Mouse (Mus musculus) lung, embryonic 15.5 days (tissue): ENCODE measurements around the gene Cmip. TPM values are rescaled to one million over a fixed set of nuclear protein-coding genes. Genes with fewer than 3 reads are reported as not detected.

Experiments used
- ATAC-seq: fragments of 200-750 bp; cut with Nextera tagmentation; 2 replicates; pipeline ENCODE4 v1.8.0; 2017; ENCODE audit warnings: moderate number of reproducible peaks, borderline replicate concordance; ENCODE audit not compliant: low FRiP score, low TSS enrichment; ENCODE audit errors: extremely low read depth
- H3K27ac ChIP-seq: fragments of 300-500 bp; sonication (generic); 2 replicates; pipeline ENCODE4 v1.5.1; 2015; ENCODE audit warnings: moderate library complexity, mild to moderate bottlenecking, inconsistent platforms
- H3K27me3 ChIP-seq: fragments of 300-500 bp; sonication (generic); 2 replicates; pipeline ENCODE4 v1.6.1; 2015; ENCODE audit warnings: inconsistent platforms
- H3K36me3 ChIP-seq: fragments of 300-500 bp; sonication (generic); 2 replicates; pipeline ENCODE4 v1.6.1; 2015; ENCODE audit warnings: inconsistent platforms
- H3K4me1 ChIP-seq: fragments of 300-500 bp; sonication (generic); 2 replicates; pipeline ENCODE4 v1.6.1; 2015; ENCODE audit warnings: inconsistent platforms
- H3K4me2 ChIP-seq: fragments of 300-500 bp; sonication (generic); 2 replicates; pipeline ENCODE4 v1.6.1; 2015; ENCODE audit warnings: inconsistent platforms, mild to moderate bottlenecking, moderate library complexity
- H3K4me3 ChIP-seq: fragments of 300-500 bp; sonication (generic); 2 replicates; pipeline ENCODE4 v1.5.1; 2015; ENCODE audit warnings: mild to moderate bottlenecking, inconsistent platforms
- H3K9ac ChIP-seq: fragments of 300-500 bp; sonication (generic); 2 replicates; pipeline ENCODE4 v1.6.1; 2015; ENCODE audit warnings: inconsistent platforms
- H3K9me3 ChIP-seq: fragments of 300-500 bp; sonication (generic); 2 replicates; pipeline ENCODE4 v1.6.1; 2016; ENCODE audit warnings: inconsistent platforms
- WGBS: fragments of 180-500 bp; shearing (Covaris S2); methylation state at CpG from one replicate; pipeline ENCODE4 v1.1.7; 2015; 5-methylcytosine and 5-hydroxymethylcytosine counted together
- polyA plus RNA-seq: library from polyadenylated mRNA; unstranded; fragments of >200 nt; fragmentation: Nextera tagmentation; extraction: Ambion mirVana; gene quantifications from 2 replicates; pipeline ENCODE4 v1.2.1, GENCODE M21; 2015

Gene Cmip
- polyA plus RNA-seq, 1 experiment from 2014 or later = 18.8 TPM

GRCm38 (mm10) chr8:117343484-117343883, 86.6 kb downstream of the Cmip start:
- Histone ChIP-seq H3K4me2 (peak overlapping the region; percentile 9; the same call in 1 of the 2 replicates), H3K9ac (no peak overlapping the region), H3K4me1 (peaks cover 34% of the 10 kb centered on the region)

GRCm38 (mm10) chr8:117344899-117345298, 88.0 kb downstream of the Cmip start:
- Histone ChIP-seq H3K27me3 (no peaks in the 10 kb centered on the region), H3K9ac (no peak overlapping the region), H3K4me3 (no peak overlapping the region), H3K9me3 (no peaks in the 10 kb centered on the region), H3K4me1 (peaks cover 26% of the 10 kb centered on the region), H3K4me2 (no peak overlapping the region), H3K36me3 (no peaks in the 10 kb centered on the region), H3K27ac (no peak overlapping the region)
- 66% methylated on average over 11 of the region's 11 CpGs for WGBS
- ATAC-seq = no peak

More at GRCm38 (mm10) chr8:117343484-117343883, 86.6 kb downstream of the Cmip start:
- Histone ChIP-seq H3K27ac (no peak overlapping the region), H3K27me3 (no peaks in the 10 kb centered on the region), H3K9me3 (no peaks in the 10 kb centered on the region), H3K36me3 (no peaks in the 10 kb centered on the region), H3K4me3 (no peak overlapping the region)
- WGBS = 38% methylated on average over 10 of the region's 10 CpGs
- no peak for ATAC-seq

DNA sequence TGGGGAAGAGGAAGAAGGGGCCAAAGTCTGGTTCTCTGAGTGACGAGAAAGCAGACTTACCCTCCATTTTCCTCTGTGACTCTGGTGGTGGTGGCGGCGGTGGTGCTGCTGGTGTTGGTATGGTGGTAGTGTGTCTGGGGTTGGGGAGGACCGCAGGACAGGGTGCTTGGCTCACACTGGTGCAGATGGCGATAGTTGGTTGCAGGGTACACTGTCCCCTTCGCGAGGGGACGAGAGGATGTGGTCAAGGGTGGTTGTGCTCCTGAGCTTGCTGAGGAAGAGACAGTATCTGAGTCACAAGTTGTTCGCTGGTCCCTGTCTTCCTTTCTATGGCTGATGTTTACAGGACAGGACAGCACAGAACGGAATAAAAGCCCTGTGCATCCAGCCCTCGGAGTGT, 88.5 kb downstream of the Cmip start:
- WGBS = 83% methylated on average over 11 of the region's 11 CpGs
- H3K9ac ChIP-seq = no peak overlapping the region
- H3K9me3 ChIP-seq = no peaks in the 10 kb centered on the region
- no peak overlapping the region for H3K4me2 ChIP-seq
- no peaks in the 10 kb centered on the region for H3K27me3 ChIP-seq
- H3K4me1 ChIP-seq = peaks cover 21% of the 10 kb centered on the region
- H3K27ac ChIP-seq = no peak overlapping the region
- ATAC-seq = no peak
- H3K36me3 ChIP-seq = no peaks in the 10 kb centered on the region
- H3K4me3 ChIP-seq = no peak overlapping the region

GRCm38 (mm10) chr8:117347556-117347955, 90.7 kb downstream of the Cmip start:
- Histone ChIP-seq H3K27me3 (no peaks in the 10 kb centered on the region), H3K9ac (no peak overlapping the region), H3K36me3 (no peaks in the 10 kb centered on the region), H3K9me3 (no peaks in the 10 kb centered on the region), H3K4me2 (no peak overlapping the region), H3K4me3 (no peak overlapping the region), H3K27ac (no peak overlapping the region), H3K4me1 (peaks cover 16% of the 10 kb centered on the region)
- WGBS = 64% methylated on average over 4 of the region's 4 CpGs
- no peak for ATAC-seq

GRCm38 (mm10) chr8:117348718-117349394, 92.0 kb downstream of the Cmip start:
- Histone ChIP-seq H3K9ac (no peak overlapping the region), H3K4me2 (no peak overlapping the region), H3K36me3 (no peaks in the 10 kb centered on the region), H3K27ac (no peak overlapping the region), H3K27me3 (no peaks in the 10 kb centered on the region), H3K4me1 (peaks cover 5% of the 10 kb centered on the region; the same call in 1 of the 2 replicates), H3K4me3 (no peak overlapping the region), H3K9me3 (no peaks in the 10 kb centered on the region)
- WGBS = 59% methylated on average over 11 of the region's 11 CpGs
- ATAC-seq = no peak

DNA sequence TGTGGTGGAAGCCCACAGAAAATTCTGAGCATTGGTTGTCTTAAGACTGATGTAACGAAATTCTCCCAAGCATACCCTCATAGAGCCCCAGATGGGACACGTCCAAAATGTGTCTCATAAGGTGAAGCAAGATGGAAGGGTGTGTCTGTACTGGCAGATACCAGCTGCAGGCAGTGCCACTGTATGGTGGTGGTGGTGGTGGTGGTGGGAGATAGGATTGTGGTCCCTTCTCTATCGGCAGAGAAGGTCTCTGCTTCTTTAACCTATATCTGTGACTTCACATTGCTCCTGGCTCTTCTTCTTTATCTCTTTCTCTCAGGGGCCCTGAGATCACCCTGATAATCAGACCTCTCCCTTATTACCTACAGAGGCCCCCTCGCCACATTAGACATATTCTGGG, 92.7 kb downstream of the Cmip start:
- H3K27me3 ChIP-seq = no peaks in the 10 kb centered on the region
- H3K4me1 ChIP-seq = peaks cover 5% of the 10 kb centered on the region; the same call in 1 of the 2 replicates
- no peak overlapping the region for H3K4me3 ChIP-seq
- ATAC-seq = no peak
- no peak overlapping the region for H3K27ac ChIP-seq
- 85% methylated on average over 4 of the region's 4 CpGs for WGBS
- H3K9ac ChIP-seq = no peak overlapping the region
- no peaks in the 10 kb centered on the region for H3K9me3 ChIP-seq
- H3K4me2 ChIP-seq = no peak overlapping the region
- no peaks in the 10 kb centered on the region for H3K36me3 ChIP-seq

DNA sequence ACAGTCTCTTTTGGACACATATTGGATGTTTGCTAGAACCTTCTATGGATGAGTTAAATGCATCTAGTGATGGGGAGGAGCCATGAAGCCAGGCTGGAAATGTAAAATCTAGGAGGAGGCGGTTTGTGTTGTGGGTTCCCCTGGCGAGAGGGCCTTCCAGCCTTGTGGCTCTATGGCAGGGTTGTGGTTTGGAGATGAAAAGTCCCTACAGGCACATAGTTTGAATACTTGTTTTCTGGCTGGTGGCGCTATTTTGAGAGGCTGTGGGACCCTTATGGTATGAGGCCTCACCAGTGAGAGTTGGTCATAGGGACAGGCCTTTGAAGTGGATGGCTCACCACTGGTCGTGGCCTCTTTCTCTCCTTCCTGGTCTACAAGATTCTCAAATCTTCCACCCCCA, 95.2 kb downstream of the Cmip start:
- Histone ChIP-seq H3K4me2 (no peak overlapping the region), H3K9me3 (no peaks in the 10 kb centered on the region), H3K27me3 (no peaks in the 10 kb centered on the region), H3K4me1 (peaks cover 10% of the 10 kb centered on the region; the same call in 1 of the 2 replicates), H3K36me3 (no peaks in the 10 kb centered on the region), H3K4me3 (no peak overlapping the region), H3K27ac (no peak overlapping the region), H3K9ac (no peak overlapping the region)
- no peak for ATAC-seq
- WGBS = 87% methylated on average over 4 of the region's 4 CpGs

DNA sequence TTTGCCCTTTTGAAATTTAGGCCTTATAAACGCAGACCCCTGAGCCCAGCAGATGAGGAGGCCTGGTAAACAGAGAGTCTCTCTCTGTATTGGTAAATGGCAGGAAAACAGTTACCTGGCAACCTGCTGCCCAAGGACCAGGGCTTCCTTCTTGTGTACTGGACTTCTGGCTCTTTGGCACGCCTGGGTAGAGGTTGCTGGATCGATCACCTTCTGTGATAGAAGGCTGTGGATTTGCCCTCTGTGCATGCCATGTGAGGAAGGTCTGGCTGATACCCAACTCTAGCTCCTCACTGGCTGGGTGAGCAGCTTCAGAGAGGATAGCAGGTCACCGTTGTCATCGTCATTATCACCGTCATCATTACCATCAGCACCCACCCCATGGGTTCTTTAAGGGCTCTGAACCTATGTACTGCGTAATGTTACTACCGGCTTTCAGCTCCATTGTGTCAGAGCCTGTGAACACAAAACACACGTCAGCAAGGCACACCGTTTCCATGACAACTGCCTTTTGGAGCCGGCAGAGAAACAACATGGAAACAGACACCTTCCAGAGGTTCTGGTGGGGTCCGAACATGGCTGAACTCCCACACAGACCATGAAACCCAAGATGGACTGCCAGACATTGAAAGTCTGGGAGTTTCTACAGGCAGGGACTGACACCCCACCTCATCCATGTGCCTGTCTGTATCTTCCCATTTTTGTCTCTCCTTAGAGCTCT, 98.4 kb downstream of the Cmip start:
- no peak overlapping the region for H3K27ac ChIP-seq
- WGBS = 74% methylated on average over 12 of the region's 12 CpGs
- ATAC-seq = no peak

DNA sequence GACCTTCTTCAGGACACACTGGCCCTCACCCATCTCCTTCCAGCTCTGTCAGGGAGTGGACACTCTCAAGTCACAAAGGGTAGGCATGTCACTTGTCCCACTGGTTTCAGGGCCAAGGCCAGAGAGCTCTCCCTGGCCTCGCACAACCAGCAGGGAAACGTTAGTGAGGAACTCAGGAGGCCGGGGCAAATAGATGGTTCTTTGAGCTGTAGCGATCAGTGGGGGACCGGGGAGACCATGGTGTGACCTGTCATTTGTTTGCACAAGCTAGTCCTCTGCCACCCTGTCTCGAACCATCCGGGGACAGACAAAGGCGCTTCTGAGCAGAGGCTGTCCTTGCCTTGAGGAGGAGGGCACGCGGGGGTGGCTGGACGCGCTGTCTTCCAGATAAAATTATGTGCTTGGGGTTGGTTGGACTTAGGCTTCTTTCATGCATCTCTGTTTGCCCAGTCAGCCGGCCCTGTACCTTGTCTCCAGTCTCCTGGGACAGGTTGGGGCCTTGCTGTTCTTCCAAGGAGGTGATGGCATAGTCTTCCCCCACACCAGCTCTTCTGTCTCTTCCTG, 99.3 kb downstream of the Cmip start:
- Histone ChIP-seq H3K4me2 (no peak overlapping the region), H3K27ac (no peak overlapping the region), H3K27me3 (no peaks in the 10 kb centered on the region), H3K36me3 (no peaks in the 10 kb centered on the region), H3K9me3 (no peaks in the 10 kb centered on the region), H3K9ac (no peak overlapping the region), H3K4me1 (peaks cover 14% of the 10 kb centered on the region; the same call in 1 of the 2 replicates), H3K4me3 (no peak overlapping the region)
- WGBS = 66% methylated on average over 13 of the region's 13 CpGs
- no peak for ATAC-seq

More for the DNA sequence above, 98.4 kb downstream of the Cmip start:
- no peak overlapping the region for H3K4me3 ChIP-seq
- no peaks in the 10 kb centered on the region for H3K9me3 ChIP-seq
- no peak overlapping the region for H3K9ac ChIP-seq
- H3K4me2 ChIP-seq = no peak overlapping the region
- peaks cover 7% of the 10 kb centered on the region; the same call in 1 of the 2 replicates for H3K4me1 ChIP-seq
- no peaks in the 10 kb centered on the region for H3K36me3 ChIP-seq
- H3K27me3 ChIP-seq = no peaks in the 10 kb centered on the region

DNA sequence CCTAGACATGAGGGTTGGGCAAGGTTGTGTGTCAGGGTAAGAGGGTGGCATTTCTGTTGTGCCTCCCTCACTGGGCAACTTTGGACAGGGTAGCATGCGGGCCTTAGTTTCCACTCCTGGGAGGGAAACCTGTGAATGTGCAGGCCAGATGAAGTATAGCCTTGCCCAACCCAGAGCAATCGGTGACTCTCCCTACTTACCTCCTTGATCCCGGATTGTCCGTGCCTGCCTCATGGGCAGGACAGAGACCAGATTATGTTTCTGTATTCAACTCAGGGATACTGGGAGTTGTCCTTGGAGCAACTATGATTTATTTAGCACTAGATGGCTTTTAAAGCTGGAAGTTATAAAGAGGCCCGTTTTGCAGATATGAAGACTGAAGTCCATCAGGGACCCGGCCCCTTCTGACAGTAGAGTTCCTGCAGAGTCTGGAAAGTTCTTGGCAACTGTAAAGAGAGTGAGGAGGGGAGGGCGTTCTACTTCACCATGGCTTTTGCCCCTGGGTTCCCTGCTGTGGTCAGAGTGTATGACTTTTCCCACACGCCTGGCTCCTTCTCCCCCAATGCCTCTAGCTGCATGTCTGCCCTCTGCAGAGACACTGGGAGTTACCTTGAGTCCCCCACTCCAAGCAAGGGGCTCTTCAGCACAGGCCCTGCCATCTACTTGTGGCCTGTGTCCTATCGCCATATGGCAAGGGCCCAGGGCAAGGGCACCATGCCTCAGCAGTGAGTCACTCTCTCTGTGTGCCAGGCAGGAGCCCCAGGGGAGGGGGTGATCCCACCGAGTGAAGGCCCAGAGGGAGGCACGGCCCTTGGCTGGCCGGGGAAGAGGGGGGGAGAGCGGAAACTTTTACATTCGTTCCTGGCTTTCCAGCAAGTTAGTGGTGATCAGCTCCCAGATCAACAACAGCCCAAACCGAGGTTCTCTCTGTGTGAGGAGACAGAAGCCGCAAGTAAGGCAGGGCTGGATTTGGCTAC, 100.9 kb downstream of the Cmip start:
- Histone ChIP-seq H3K36me3 (no peaks in the 10 kb centered on the region), H3K4me1 (peaks cover 30% of the 10 kb centered on the region), H3K4me2 (no peak overlapping the region), H3K4me3 (no peak overlapping the region), H3K27ac (no peak overlapping the region), H3K9me3 (no peaks in the 10 kb centered on the region), H3K9ac (no peak overlapping the region), H3K27me3 (no peaks in the 10 kb centered on the region)
- ATAC-seq = no peak
- 90% methylated on average over 16 of the region's 16 CpGs for WGBS

- Histone ChIP-seq H3K9me3 (no peaks in the 10 kb centered on the region), H3K4me2 (no peak overlapping the region), H3K27me3 (no peaks in the 10 kb centered on the region), H3K9ac (no peak overlapping the region), H3K36me3 (no peaks in the 10 kb centered on the region), H3K4me1 (peaks cover 53% of the 10 kb centered on the region), H3K4me3 (no peak overlapping the region), H3K27ac (no peak overlapping the region)
- ATAC-seq = no peak
- WGBS = 83% methylated on average over 3 of the region's 3 CpGs
Observed at GRCm38 (mm10) chr8:117360172-117360930, 103.5 kb downstream of the Cmip start.
